Mouse (Mus musculus) G1E (cell line): ENCODE measurements around the gene Ptprg.

Source experiments
- CTCF ChIP-seq: IDR thresholded peaks from 2 replicates; pipeline ENCODE4 v1.5.1; 2012; ENCODE audit warnings: low read depth, low read length, inconsistent platforms, mixed read lengths
- TAL1 ChIP-seq: conservative IDR thresholded peaks from 2 replicates; pipeline ENCODE4 v1.6.1; 2012; ENCODE audit warnings: low read depth, low read length, inconsistent platforms, mixed read lengths

DNA sequence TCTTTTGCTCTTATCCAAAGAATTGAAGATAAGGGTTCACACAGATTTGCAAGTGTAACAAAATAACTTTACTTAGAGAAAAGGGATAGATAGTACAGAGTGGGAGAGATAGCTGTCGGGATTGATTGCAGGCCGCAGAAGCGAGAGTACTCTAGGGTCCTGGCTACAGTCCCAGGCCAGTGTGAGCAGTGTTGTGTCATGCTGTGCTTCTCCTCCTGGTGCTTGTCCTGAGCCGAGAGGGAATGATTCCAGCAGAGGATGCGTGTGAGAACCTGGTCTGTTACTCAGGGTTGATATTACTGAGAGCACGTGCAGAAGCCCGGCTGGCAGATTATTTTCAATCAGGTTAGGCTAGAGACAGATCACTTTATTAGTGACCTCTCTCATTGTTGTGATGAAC is 523.9 kb downstream of the Ptprg start:
- TF ChIP-seq CTCF (no peak), TAL1 (no peak)
